Mouse (Mus musculus) midbrain, embryonic 10.5 days (tissue): ENCODE measurements at regions not wholly inside any gene's neighbourhood (a gene's known extent, or its start where the extent isn't known, plus 50 kb on each side); places are given as distances from the start of the nearest gene placed in this dataset.
A peak's percentile ranks its signal among the peaks of the same experiment; 100 is the strongest.
"Not testable (repeated sequence)": the region's sequence is repeated elsewhere in the genome, so short reads cannot be mapped to it uniquely, and the experiment has no call there.

ENCODE experiments used
- DNase-seq: peaks from one replicate; pipeline ENCODE4 v3.0.0-alpha.2; 2017; ENCODE audit warnings: low spot score
- H3K27ac ChIP-seq: fragments of 300-500 bp; sonication (generic); replicated peaks from 2 replicates; pipeline ENCODE4 v1.5.1; 2016; ENCODE audit warnings: mild to moderate bottlenecking
- H3K27me3 ChIP-seq: fragments of 300-500 bp; sonication (generic); 2 replicates; pipeline ENCODE4 v1.6.1; 2016; ENCODE audit warnings: low read depth, mild to moderate bottlenecking; ENCODE audit not compliant: poor library complexity, severe bottlenecking
- H3K36me3 ChIP-seq: fragments of 300-500 bp; sonication (generic); 2 replicates; pipeline ENCODE4 v1.6.1; 2016; ENCODE audit warnings: mild to moderate bottlenecking, moderate library complexity
- H3K4me1 ChIP-seq: fragments of 300-500 bp; sonication (generic); 2 replicates; pipeline ENCODE4 v1.6.1; 2016
- H3K4me3 ChIP-seq: fragments of 300-500 bp; sonication (generic); 2 replicates; pipeline ENCODE4 v1.5.1; 2016; ENCODE audit warnings: mild to moderate bottlenecking, moderate library complexity
- H3K9me3 ChIP-seq: fragments of 300-500 bp; sonication (generic); replicated peaks from 2 replicates; pipeline ENCODE4 v1.6.1; 2016; ENCODE audit warnings: mild to moderate bottlenecking
- WGBS: fragments of 180-500 bp; shearing (Covaris S2); methylation state at CpG from one replicate; pipeline ENCODE4 v1.1.7; 2016; 5-methylcytosine and 5-hydroxymethylcytosine counted together

DNA sequence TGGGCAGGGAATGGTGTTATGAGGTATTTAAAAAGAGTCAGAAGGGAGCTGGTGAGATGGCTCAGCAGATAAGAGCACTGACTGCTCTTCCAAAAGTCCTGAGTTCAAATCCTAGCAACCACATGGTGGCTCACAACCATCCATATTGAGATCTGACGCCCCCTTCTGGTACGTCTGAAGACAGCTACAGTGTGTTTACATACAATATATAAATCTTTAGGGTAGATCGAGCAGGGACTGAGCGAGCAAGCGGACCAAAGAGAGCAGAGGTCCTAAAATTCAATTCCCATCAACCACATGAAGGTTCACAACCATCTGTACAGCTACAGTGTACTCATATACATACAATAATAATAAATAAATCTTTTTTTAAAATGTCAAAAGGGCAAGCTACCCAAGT is 269.8 kb downstream of the Gxylt1 start:
- 89% methylated on average over 5 of the region's 5 CpGs for WGBS

DNA sequence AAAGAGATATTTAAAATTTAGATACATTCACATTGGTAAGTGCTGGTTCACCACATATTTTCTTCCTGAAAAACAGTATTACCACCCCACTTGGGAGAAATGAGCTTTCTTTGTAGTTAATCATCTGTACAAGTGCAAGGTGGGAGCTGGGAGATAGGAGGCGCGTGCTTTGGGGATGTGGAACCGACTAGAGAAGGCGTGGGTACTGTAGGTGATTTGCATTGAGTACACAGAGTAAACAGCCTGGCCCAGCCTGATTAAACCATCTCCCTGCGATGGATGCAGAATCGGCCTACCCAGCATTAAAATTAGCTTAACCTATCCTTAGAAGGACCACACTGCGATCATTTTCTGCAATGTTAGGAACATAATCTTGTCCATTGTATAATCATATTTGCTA is 270.4 kb downstream of the Gxylt1 start:
- H3K27ac ChIP-seq, result no peak overlapping the region
- no peaks in the 10 kb centered on the region for H3K9me3 ChIP-seq
- 91% methylated on average over 7 of the region's 7 CpGs for WGBS
- H3K36me3 ChIP-seq, result no peaks in the 10 kb centered on the region
- H3K27me3 ChIP-seq, result peaks cover 8% of the 10 kb centered on the region; the same call in 1 of the 2 replicates
- DNase-seq, result no peak
- H3K4me1 ChIP-seq, result peaks cover 31% of the 10 kb centered on the region
- no peak overlapping the region for H3K4me3 ChIP-seq

More for the DNA sequence above, 269.8 kb downstream of the Gxylt1 start:
- H3K36me3 ChIP-seq, H3K4me3 ChIP-seq, H3K27ac ChIP-seq, DNase-seq, H3K9me3 ChIP-seq, H3K27me3 ChIP-seq: not testable (repeated sequence)
- H3K4me1 ChIP-seq, result peaks cover 25% of the 10 kb centered on the region

DNA sequence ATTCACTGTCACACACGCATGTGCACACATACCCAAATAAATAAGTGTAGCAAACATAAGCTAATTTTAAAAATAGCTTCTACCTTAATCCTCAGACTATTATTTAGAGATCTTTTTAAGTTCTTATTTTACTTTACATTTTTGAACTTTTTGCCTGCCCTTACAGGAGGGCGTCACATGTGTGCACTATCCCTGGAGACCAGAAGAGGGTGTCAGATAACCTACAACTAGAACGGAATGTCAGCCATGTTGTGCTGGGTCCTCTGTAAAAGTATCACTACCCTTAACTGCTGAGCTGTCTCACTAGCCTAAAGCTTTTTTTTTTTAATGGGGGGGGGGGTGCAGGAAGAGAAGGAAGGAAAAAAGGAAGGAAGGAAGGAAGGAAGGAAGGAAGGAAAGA is 271.7 kb downstream of the Gxylt1 start:
- peaks cover 8% of the 10 kb centered on the region; the same call in 1 of the 2 replicates for H3K27me3 ChIP-seq
- H3K4me1 ChIP-seq, result peaks cover 36% of the 10 kb centered on the region
- no peaks in the 10 kb centered on the region for H3K9me3 ChIP-seq
- 87% methylated on average over 3 of the region's 3 CpGs for WGBS
- H3K4me3 ChIP-seq, result no peak overlapping the region
- H3K36me3 ChIP-seq, result no peaks in the 10 kb centered on the region
- DNase-seq, result no peak
- no peak overlapping the region for H3K27ac ChIP-seq

DNA sequence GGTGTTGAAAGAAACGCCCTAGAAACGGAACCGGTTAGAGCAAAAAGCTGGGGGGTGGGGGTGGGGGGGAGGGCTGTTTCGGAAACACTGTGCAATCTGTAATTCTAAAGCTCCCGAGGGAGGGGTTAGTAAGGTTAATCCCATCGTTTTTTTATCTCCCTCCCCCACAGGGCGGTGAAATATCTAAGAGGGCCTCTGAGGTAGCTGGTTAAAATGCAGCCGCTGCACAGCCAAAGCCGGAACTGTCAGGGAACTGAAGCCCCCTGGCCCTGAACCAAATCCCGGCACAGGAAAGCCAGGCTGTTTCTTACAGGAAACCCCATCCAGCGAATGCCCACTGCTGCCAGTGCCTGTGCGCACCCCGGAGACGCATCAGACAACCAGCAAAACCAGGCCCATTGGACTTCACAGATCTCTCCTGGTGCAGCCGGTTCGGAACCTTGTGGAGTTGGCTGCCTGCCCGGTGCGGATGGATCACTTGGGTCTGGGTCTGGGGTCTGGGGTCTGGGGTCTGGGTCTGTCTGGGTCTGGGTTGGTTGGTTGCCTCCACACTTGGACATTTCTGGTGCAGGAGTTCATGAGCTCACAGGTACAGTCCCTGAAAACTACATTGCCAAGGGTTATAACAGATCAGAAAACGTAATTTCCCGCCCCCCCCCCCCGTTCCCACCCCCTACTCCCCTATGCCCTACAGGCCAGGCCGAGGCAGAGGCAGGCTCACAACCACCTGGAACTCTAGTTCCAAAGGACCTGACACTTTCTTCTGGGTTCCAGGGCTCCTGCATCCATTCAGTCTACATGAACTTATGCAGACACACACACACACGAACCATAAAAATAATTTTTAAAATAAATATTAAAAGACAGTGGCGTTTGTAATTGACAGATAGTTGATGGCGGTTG is 272.7 kb downstream of the Gxylt1 start:
- 36% methylated on average over 25 of the region's 25 CpGs for WGBS
- Histone ChIP-seq H3K9me3 (no peaks in the 10 kb centered on the region), H3K36me3 (no peaks in the 10 kb centered on the region), H3K4me1 (peaks cover 38% of the 10 kb centered on the region), H3K27ac (peak overlapping the region; percentile 74), H3K27me3 (peaks cover 8% of the 10 kb centered on the region; the same call in 1 of the 2 replicates), H3K4me3 (peak overlapping the region; percentile 44)
- peak; percentile 54 for DNase-seq

DNA sequence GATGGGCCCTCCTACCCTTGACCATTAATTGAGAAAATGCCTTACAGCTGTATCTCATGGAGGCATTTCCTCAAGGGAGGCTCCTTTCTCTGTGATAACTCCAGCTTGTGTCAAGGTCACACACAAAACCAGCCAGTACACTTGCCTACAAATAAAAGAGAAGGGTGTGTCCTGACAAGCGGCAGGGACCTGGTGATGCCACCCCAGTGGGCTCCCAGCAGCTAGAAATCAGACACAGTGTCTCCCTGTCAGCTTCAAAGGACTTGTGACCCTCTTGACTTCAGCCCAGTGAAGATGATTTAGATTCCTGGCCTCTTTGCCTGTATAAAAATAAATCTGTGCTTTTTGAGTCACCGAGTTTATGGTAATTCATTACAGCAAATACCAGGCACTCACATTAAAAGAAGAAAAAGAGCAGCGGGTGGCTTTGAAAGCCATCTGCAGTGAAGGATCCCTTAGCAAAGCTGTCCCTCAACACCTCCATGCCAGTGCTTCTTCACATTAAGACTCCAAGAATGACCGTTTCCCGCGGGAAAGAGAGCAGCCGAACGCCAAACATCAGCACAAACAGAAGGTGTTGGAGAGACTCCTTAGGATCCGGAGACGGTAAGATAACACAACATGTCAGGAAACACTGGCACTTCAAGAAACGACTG is 273.5 kb downstream of the Gxylt1 start:
- Histone ChIP-seq H3K4me3 (peak overlapping the region; percentile 44), H3K4me1 (peaks cover 38% of the 10 kb centered on the region), H3K27ac (peak overlapping the region; percentile 74), H3K36me3 (no peaks in the 10 kb centered on the region), H3K27me3 (peaks cover 8% of the 10 kb centered on the region; the same call in 1 of the 2 replicates), H3K9me3 (no peaks in the 10 kb centered on the region)
- no peak for DNase-seq
- WGBS, result 13% methylated on average over 11 of the region's 11 CpGs

DNA sequence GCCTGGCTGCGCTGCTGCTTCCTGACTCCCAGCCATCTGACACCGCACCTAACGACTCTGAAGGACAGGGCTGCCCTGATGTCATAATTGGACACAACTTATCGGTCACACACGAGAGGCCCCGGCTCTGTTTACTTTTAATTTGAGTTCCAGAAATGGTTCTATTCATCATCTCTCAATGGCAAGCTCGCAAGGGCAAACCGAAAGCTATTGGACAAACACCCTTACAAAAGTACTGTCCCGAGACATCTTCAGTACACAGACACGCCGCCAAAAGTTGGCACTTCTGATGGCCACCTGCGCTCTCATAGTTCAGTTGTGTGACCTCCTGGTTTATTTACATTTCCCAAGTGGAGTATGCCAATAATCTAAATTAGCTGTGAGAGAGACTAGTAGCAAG is 274.9 kb downstream of the Gxylt1 start:
- Histone ChIP-seq H3K4me3 (no peak overlapping the region), H3K4me1 (peaks cover 32% of the 10 kb centered on the region), H3K36me3 (no peaks in the 10 kb centered on the region), H3K27ac (no peak overlapping the region), H3K27me3 (peaks cover 8% of the 10 kb centered on the region; the same call in 1 of the 2 replicates), H3K9me3 (no peaks in the 10 kb centered on the region)
- DNase-seq, result no peak
- 72% methylated on average over 12 of the region's 12 CpGs for whole genome bisulfite sequencing

DNA sequence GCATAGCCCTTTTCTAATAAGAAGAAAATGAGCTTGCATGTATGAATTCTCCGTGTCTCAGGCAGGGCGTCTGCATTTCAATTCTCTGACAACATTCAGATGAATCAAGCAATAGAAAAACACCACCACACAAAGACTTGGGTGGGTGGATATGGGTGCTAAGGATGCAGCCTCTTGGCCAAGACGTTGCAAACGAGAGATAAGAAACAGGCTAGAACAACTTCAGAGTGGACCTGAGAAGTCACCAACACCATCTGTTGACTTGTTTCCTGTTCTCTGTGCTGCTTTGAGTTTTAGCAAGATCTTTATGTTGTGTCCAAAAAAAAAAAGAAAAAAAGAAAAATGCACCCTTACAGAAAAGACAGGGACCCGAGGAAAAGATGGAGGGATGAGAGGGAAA is 277.0 kb downstream of the Gxylt1 start:
- WGBS, result 91% methylated on average over 5 of the region's 5 CpGs
- no peaks in the 10 kb centered on the region for H3K36me3 ChIP-seq
- peaks cover 32% of the 10 kb centered on the region for H3K4me1 ChIP-seq
- H3K4me3 ChIP-seq, result no peak overlapping the region
- H3K27ac ChIP-seq, result no peak overlapping the region
- no peak for DNase-seq
- no peaks in the 10 kb centered on the region for H3K9me3 ChIP-seq
- H3K27me3 ChIP-seq, result peaks cover 8% of the 10 kb centered on the region; the same call in 1 of the 2 replicates

DNA sequence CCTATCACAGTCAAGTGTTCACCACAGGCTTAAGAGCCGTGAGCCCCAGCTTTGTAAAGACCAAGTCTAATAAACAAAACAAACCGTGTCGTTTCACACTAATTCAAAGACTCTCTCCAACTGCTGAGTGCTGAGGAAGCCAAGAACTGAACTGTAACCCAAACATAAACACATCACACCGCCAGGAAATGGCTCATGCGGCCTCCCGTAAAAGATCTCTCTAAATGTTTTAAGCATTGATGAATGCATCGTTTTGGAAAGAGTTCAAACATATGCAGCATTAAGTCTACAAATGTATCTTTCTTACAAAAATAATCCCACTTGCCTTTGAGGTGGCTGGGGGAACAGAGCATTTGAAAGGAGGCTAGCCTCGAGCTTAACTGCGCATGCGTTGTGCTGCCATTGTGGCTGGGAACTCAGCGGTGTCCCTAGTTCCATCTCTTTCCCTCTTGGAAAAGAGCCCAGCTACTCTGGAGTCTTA is 280.7 kb downstream of the Gxylt1 start:
- H3K36me3 ChIP-seq, result no peaks in the 10 kb centered on the region
- peaks cover 6% of the 10 kb centered on the region; the same call in 1 of the 2 replicates for H3K4me1 ChIP-seq
- H3K27me3 ChIP-seq, result no peaks in the 10 kb centered on the region
- 81% methylated on average over 11 of the region's 11 CpGs for WGBS
- H3K27ac ChIP-seq, result no peak overlapping the region
- no peak overlapping the region for H3K4me3 ChIP-seq
- DNase-seq, result no peak
- no peaks in the 10 kb centered on the region for H3K9me3 ChIP-seq

DNA sequence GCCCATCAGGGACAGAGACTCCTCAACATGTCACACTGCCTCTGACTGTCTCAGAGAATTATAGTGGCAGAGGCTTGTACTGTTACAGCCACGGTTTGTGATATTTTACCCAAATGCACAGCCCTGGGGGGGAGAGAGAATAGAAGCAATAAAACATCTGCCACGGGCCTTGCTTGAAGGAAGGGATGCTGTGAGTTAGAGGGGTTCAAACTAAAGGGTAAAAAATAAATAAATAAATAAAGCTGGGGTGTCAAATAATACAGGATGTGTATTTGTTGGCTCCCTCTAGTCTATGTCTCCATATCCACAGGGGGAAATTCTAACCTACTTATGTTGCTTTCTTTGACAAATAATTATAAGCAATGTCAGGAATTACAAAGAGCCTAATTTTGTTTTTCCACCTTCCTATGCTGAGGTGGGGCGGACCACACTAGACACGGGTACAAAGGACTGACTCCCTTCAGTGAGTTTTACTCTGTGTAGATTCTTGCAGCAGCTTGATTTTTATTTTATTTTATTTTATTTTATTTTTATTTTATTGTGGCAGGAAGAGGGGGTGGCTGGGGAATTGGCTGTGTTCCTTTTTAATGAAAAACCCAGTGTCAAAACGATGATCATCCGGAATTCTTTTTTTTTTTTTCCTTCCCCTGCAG is 281.3 kb downstream of the Gxylt1 start:
- no peaks in the 10 kb centered on the region for H3K36me3 ChIP-seq
- H3K4me3 ChIP-seq, result no peak overlapping the region
- DNase-seq, result no peak
- H3K4me1 ChIP-seq, result peaks cover 6% of the 10 kb centered on the region; the same call in 1 of the 2 replicates
- H3K27me3 ChIP-seq, result no peaks in the 10 kb centered on the region
- no peak overlapping the region for H3K27ac ChIP-seq
- H3K9me3 ChIP-seq, result no peaks in the 10 kb centered on the region
- 83% methylated on average over 6 of the region's 6 CpGs for WGBS

DNA sequence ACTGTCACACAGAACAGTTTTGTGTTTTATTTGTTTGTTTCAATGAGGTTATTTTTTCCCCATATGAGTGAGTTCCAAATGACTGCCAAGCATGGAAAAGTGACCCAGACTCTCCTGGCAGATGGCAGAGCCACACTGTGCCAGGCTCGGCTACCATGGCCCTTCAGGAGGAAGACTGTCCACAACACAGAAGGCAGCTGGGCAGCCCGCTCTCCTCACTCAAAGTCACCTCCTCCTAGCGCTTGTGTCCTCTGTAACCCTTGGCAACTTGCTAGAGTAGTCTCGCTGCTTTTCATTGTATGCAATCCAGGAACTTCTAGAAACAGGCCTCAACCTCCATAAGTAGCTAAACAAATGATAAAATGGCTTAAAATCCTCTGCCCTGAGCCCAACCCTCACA is 299.2 kb downstream of the Gxylt1 start:
- H3K36me3 ChIP-seq, result no peaks in the 10 kb centered on the region
- no peak for DNase-seq
- H3K9me3 ChIP-seq, result no peaks in the 10 kb centered on the region
- no peak overlapping the region for H3K4me3 ChIP-seq
- H3K4me1 ChIP-seq, result no peaks in the 10 kb centered on the region
- no peak overlapping the region for H3K27ac ChIP-seq
- no peaks in the 10 kb centered on the region for H3K27me3 ChIP-seq
- WGBS, result 86% methylated on average over 4 of the region's 4 CpGs

DNA sequence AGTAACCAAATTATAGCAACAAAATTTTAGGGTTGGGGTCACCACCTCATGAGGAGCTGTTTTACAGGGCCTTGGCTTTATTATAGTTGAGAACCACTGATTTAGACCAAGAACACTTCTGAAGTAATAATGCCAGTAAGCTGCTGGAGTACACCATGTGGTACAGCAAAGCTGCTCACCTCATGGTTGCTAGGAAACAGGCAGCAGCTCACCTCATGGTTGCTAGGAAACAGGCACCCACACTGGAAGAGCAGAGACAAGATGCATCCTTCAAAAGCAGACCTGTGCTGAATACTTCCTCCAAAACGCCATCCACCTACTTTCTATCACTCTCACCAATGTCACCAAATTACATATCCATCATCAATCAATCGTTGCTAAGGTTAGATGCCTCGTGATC is 300.0 kb downstream of the Gxylt1 start:
- Histone ChIP-seq H3K27ac (no peak overlapping the region), H3K4me3 (no peak overlapping the region), H3K4me1 (no peaks in the 10 kb centered on the region), H3K27me3 (no peaks in the 10 kb centered on the region), H3K36me3 (no peaks in the 10 kb centered on the region), H3K9me3 (no peaks in the 10 kb centered on the region)
- no peak for DNase-seq
- 78% methylated on average over 3 of the region's 3 CpGs for WGBS

DNA sequence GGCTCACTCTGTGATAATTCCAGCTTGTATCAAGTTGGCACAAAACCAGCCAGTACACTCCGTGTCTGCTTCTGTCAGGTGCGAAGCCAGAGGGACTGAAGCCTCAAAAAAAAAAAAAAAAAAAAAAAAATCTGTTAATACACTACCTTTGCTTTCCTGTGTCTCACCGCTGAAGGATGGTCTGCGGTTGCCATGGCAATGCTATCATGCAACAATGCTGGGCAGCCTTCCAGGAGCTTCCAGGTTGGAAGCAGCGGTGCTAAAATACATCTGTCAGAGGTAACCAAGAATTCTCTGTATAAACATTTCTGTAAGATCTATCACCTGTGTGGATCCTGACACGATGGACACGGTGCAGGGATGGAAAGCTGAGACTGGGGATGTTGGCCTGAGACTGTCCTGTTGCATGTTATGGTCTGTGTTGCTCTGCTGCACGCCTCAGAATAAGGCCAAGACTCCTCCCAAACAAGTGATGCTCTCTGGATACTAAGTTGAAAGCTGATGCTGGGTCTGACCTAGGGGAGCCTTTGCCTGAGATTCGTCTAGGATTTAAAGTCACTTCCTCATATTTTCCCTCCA is 301.2 kb downstream of the Gxylt1 start:
- Histone ChIP-seq H3K27me3 (no peaks in the 10 kb centered on the region), H3K4me1 (no peaks in the 10 kb centered on the region), H3K4me3 (no peak overlapping the region), H3K9me3 (no peaks in the 10 kb centered on the region), H3K36me3 (no peaks in the 10 kb centered on the region), H3K27ac (no peak overlapping the region)
- DNase-seq, result no peak
- 91% methylated on average over 9 of the region's 9 CpGs for WGBS
